Mouse (Mus musculus): ENCODE data around the gene Rplp1. TPM values are rescaled to one million over a fixed set of nuclear protein-coding genes. Genes with fewer than 3 reads are reported as not detected.

Gene Rplp1
- polyA plus RNA-seq, 1 experiment from 2014 or later: 1,059 TPM

- H3K27ac ChIP-seq: no peak overlapping the region
- peaks cover 27% of the 10 kb centered on the region for H3K36me3 ChIP-seq
- no peaks in the 10 kb centered on the region for H3K27me3 ChIP-seq
- peaks cover 19% of the 10 kb centered on the region for H3K4me1 ChIP-seq
- no peak overlapping the region for H3K4me2 ChIP-seq (replicated peaks)
- no peak for ATAC-seq (ENCODE audit: insufficient number of reproducible peaks, insufficient read depth, low FRiP score, low TSS enrichment)
- no peaks in the 10 kb centered on the region for H3K9me3 ChIP-seq
- H3K4me3 ChIP-seq: no peak overlapping the region
- no peak overlapping the region for H3K9ac ChIP-seq
- 42% methylated on average over 20 of the region's 20 CpGs for WGBS
Observed at GRCm38 (mm10) chr9:61910526-61911256, 3.7 kb downstream of the Rplp1 start.

DNA sequence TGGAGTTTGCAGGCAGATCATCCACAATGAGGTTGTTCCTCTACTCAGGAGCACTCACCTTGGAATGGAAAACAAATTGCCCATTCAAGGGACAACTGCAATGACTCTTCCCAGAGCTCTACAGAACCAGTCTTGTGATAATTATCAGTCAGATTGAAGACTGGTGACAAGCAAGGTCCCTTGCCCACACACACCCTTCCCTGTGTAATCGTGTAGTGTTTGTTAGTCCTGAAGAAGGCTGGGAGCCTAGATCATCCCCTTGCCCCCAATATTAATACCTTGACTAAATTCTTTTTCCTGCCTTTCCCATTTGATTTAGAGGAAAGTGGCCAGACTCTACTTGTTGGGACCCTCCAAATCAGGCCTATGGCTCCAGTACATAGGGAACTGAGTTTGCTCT is 4.7 kb downstream of the Rplp1 start:
- Histone ChIP-seq H3K9me3 (no peaks in the 10 kb centered on the region), H3K4me2 (replicated peaks) (no peak overlapping the region), H3K36me3 (peaks cover 27% of the 10 kb centered on the region), H3K9ac (no peak overlapping the region), H3K27ac (no peak overlapping the region), H3K4me1 (peaks cover 17% of the 10 kb centered on the region), H3K27me3 (no peaks in the 10 kb centered on the region), H3K4me3 (no peak overlapping the region)
- ATAC-seq (ENCODE audit: insufficient number of reproducible peaks, insufficient read depth, low FRiP score, low TSS enrichment): no peak
- 87% methylated on average over 1 of the region's 1 CpGs for WGBS

- no peak overlapping the region for H3K4me2 ChIP-seq (replicated peaks)
- WGBS: 90% methylated on average over 11 of the region's 11 CpGs
- no peak for ATAC-seq (ENCODE audit: insufficient number of reproducible peaks, insufficient read depth, low FRiP score, low TSS enrichment)
- no peak overlapping the region for H3K4me3 ChIP-seq
- peaks cover 27% of the 10 kb centered on the region for H3K36me3 ChIP-seq
- H3K27me3 ChIP-seq: no peaks in the 10 kb centered on the region
- H3K9ac ChIP-seq: no peak overlapping the region
- H3K27ac ChIP-seq: no peak overlapping the region
- H3K9me3 ChIP-seq: no peaks in the 10 kb centered on the region
- H3K4me1 ChIP-seq: peaks cover 24% of the 10 kb centered on the region
Observed at GRCm38 (mm10) chr9:61908832-61909407, 5.4 kb downstream of the Rplp1 start.

GRCm38 (mm10) chr9:61908341-61908740 is 6.0 kb downstream of the Rplp1 start:
- no peak for ATAC-seq (ENCODE audit: insufficient number of reproducible peaks, insufficient read depth, low FRiP score, low TSS enrichment)
- WGBS: 89% methylated on average over 3 of the region's 3 CpGs
- H3K27me3 ChIP-seq: no peaks in the 10 kb centered on the region

GRCm38 (mm10) chr9:61907621-61908295 is 6.6 kb downstream of the Rplp1 start:
- no peak overlapping the region for H3K9ac ChIP-seq
- no peak overlapping the region for H3K4me2 ChIP-seq (replicated peaks)
- no peaks in the 10 kb centered on the region for H3K9me3 ChIP-seq
- H3K27ac ChIP-seq: no peak overlapping the region
- ATAC-seq (ENCODE audit: insufficient number of reproducible peaks, insufficient read depth, low FRiP score, low TSS enrichment): no peak
- H3K4me3 ChIP-seq: no peak overlapping the region
- peaks cover 20% of the 10 kb centered on the region for H3K36me3 ChIP-seq
- H3K4me1 ChIP-seq: peaks cover 16% of the 10 kb centered on the region
- 83% methylated on average over 4 of the region's 4 CpGs for WGBS
- H3K27me3 ChIP-seq: no peaks in the 10 kb centered on the region

More at GRCm38 (mm10) chr9:61908341-61908740, 6.0 kb downstream of the Rplp1 start:
- Histone ChIP-seq H3K4me1 (peaks cover 22% of the 10 kb centered on the region), H3K9me3 (no peaks in the 10 kb centered on the region), H3K27ac (no peak overlapping the region), H3K9ac (no peak overlapping the region), H3K4me3 (no peak overlapping the region), H3K36me3 (peaks cover 26% of the 10 kb centered on the region), H3K4me2 (replicated peaks) (no peak overlapping the region)

- H3K4me3 ChIP-seq: no peak overlapping the region
- WGBS: 70% methylated on average over 10 of the region's 10 CpGs
- ATAC-seq (ENCODE audit: insufficient number of reproducible peaks, insufficient read depth, low FRiP score, low TSS enrichment): no peak
Observed at GRCm38 (mm10) chr9:61906912-61907311, 7.4 kb downstream of the Rplp1 start.

GRCm38 (mm10) chr9:61905576-61905975 is 8.8 kb downstream of the Rplp1 start:
- Histone ChIP-seq H3K9me3 (no peaks in the 10 kb centered on the region), H3K27ac (no peak overlapping the region), H3K4me1 (peaks cover 15% of the 10 kb centered on the region; the same call in 1 of the 2 replicates), H3K36me3 (0 out of 2 replicates have a peak, but pooled peaks cover 1% of the 10 kb centered on the region), H3K4me3 (no peak overlapping the region), H3K27me3 (peaks cover 7% of the 10 kb centered on the region; the same call in 1 of the 2 replicates), H3K9ac (no peak overlapping the region), H3K4me2 (replicated peaks) (no peak overlapping the region)
- WGBS: 50% methylated on average over 5 of the region's 5 CpGs
- ATAC-seq (ENCODE audit: insufficient number of reproducible peaks, insufficient read depth, low FRiP score, low TSS enrichment): no peak

More at GRCm38 (mm10) chr9:61906912-61907311, 7.4 kb downstream of the Rplp1 start:
- Histone ChIP-seq H3K27me3 (peaks cover under 1% of the 10 kb centered on the region; the same call in 1 of the 2 replicates), H3K36me3 (peaks cover 12% of the 10 kb centered on the region), H3K9me3 (no peaks in the 10 kb centered on the region), H3K4me1 (peaks cover 12% of the 10 kb centered on the region; the same call in 1 of the 2 replicates), H3K9ac (no peak overlapping the region), H3K27ac (no peak overlapping the region), H3K4me2 (replicated peaks) (no peak overlapping the region)

- no peaks in the 10 kb centered on the region for H3K9me3 ChIP-seq
- H3K27ac ChIP-seq: peak overlapping the region; percentile 56
- H3K4me3 ChIP-seq: no peak overlapping the region
- H3K9ac ChIP-seq: no peak overlapping the region
- H3K27me3 ChIP-seq: peaks cover 7% of the 10 kb centered on the region; the same call in 1 of the 2 replicates
- H3K36me3 ChIP-seq: no peaks in the 10 kb centered on the region
- peaks cover 20% of the 10 kb centered on the region; the same call in 1 of the 2 replicates for H3K4me1 ChIP-seq
- H3K4me2 ChIP-seq (replicated peaks): no peak overlapping the region
- no peak for ATAC-seq (ENCODE audit: insufficient number of reproducible peaks, insufficient read depth, low FRiP score, low TSS enrichment)
- WGBS: 31% methylated on average over 7 of the region's 7 CpGs
Observed at GRCm38 (mm10) chr9:61904201-61904600, 10.1 kb downstream of the Rplp1 start.

GRCm38 (mm10) chr9:61902445-61902844 is 11.9 kb downstream of the Rplp1 start:
- Histone ChIP-seq H3K4me3 (no peak overlapping the region), H3K9ac (no peak overlapping the region), H3K9me3 (no peaks in the 10 kb centered on the region), H3K4me1 (peaks cover 20% of the 10 kb centered on the region; the same call in 1 of the 2 replicates), H3K27ac (no peak overlapping the region), H3K36me3 (no peaks in the 10 kb centered on the region), H3K4me2 (replicated peaks) (no peak overlapping the region), H3K27me3 (peaks cover 12% of the 10 kb centered on the region; the same call in 1 of the 2 replicates)
- 66% methylated on average over 9 of the region's 9 CpGs for WGBS
- ATAC-seq (ENCODE audit: insufficient number of reproducible peaks, insufficient read depth, low FRiP score, low TSS enrichment): no peak

- H3K9ac ChIP-seq: no peak overlapping the region
- no peak overlapping the region for H3K27ac ChIP-seq
- H3K9me3 ChIP-seq: no peaks in the 10 kb centered on the region
- peaks cover 15% of the 10 kb centered on the region; the same call in 1 of the 2 replicates for H3K27me3 ChIP-seq
- peaks cover 20% of the 10 kb centered on the region; the same call in 1 of the 2 replicates for H3K4me1 ChIP-seq
- WGBS: 71% methylated on average over 4 of the region's 4 CpGs
- H3K4me2 ChIP-seq (replicated peaks): no peak overlapping the region
- H3K4me3 ChIP-seq: no peak overlapping the region
- ATAC-seq (ENCODE audit: insufficient number of reproducible peaks, insufficient read depth, low FRiP score, low TSS enrichment): peak; percentile 25; the same call in 1 of the 2 replicates
- no peaks in the 10 kb centered on the region for H3K36me3 ChIP-seq
Observed at GRCm38 (mm10) chr9:61901574-61901973, 12.8 kb downstream of the Rplp1 start.

DNA sequence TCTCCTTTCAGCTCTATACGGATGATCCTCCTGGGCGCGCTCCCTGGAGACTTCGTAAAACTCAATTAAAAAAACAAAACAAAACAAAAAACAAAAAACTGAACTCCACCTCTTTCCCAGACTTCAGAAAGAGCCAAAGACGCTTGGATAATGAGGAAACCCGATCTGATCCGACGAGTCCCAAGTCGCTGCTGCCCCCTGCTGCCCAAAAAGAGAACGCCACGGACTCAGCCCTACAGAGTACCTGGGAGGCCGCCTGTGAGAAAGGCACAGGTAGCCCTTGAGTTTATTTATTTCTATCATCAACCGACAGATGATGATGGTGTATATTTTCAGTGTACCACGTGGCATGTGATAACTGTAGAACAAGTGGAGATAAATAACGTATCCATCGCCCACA is 14.5 kb downstream of the Rplp1 start:
- H3K4me1 ChIP-seq: peaks cover 26% of the 10 kb centered on the region
- no peaks in the 10 kb centered on the region for H3K36me3 ChIP-seq
- H3K4me3 ChIP-seq: no peak overlapping the region
- H3K27ac ChIP-seq: no peak overlapping the region
- H3K27me3 ChIP-seq: peaks cover 17% of the 10 kb centered on the region; the same call in 1 of the 2 replicates
- ATAC-seq (ENCODE audit: insufficient number of reproducible peaks, insufficient read depth, low FRiP score, low TSS enrichment): no peak
- 4% methylated on average over 16 of the region's 16 CpGs for WGBS
- peak overlapping the region; percentile 41 for H3K4me2 ChIP-seq (replicated peaks)
- no peak overlapping the region for H3K9ac ChIP-seq
- no peaks in the 10 kb centered on the region for H3K9me3 ChIP-seq
